Mouse (Mus musculus): ENCODE results near the gene Osbpl9. TPM values are rescaled to one million over a fixed set of nuclear protein-coding genes. Genes with fewer than 3 reads are reported as not detected.

Gene Osbpl9
- polyA plus RNA-seq, 1 experiment from 2014 or later, result 44.4 TPM

GRCm38 (mm10) chr4:109156481-109157261, 45.4 kb downstream of the Osbpl9 start:
- H3K36me3 ChIP-seq, result 0 out of 2 replicates have a peak, but pooled peaks cover 3% of the 10 kb centered on the region
- peak overlapping the region; percentile 71 for H3K9ac ChIP-seq
- H3K27ac ChIP-seq (replicated peaks), result no peak overlapping the region; the same call in 1 of the 2 replicates
- no peaks in the 10 kb centered on the region for H3K9me3 ChIP-seq
- H3K4me2 ChIP-seq, result peak overlapping the region; percentile 75
- H3K4me3 ChIP-seq, result peak overlapping the region; percentile 43
- 28% methylated on average over 24 of the region's 24 CpGs for WGBS
- H3K4me1 ChIP-seq, result peaks cover 26% of the 10 kb centered on the region
- ATAC-seq (ENCODE audit: extremely low read depth, insufficient number of reproducible peaks, low FRiP score, low TSS enrichment), result no peak
- no peaks in the 10 kb centered on the region for H3K27me3 ChIP-seq (replicated peaks)

GRCm38 (mm10) chr4:109156073-109156472, 46.0 kb downstream of the Osbpl9 start:
- H3K4me2 ChIP-seq, result peak overlapping the region; percentile 75
- no peaks in the 10 kb centered on the region for H3K9me3 ChIP-seq
- H3K9ac ChIP-seq, result 0 out of 2 replicates have a peak overlapping the region, but pooled peaks have one; percentile 71
- 0 out of 2 replicates have a peak, but pooled peaks cover 3% of the 10 kb centered on the region for H3K36me3 ChIP-seq
- peaks cover 27% of the 10 kb centered on the region for H3K4me1 ChIP-seq
- ATAC-seq (ENCODE audit: extremely low read depth, insufficient number of reproducible peaks, low FRiP score, low TSS enrichment), result no peak
- 72% methylated on average over 6 of the region's 6 CpGs for WGBS
- peak overlapping the region; percentile 43 for H3K4me3 ChIP-seq
- H3K27ac ChIP-seq (replicated peaks), result no peak overlapping the region
- no peaks in the 10 kb centered on the region for H3K27me3 ChIP-seq (replicated peaks)

- peaks cover 26% of the 10 kb centered on the region for H3K4me1 ChIP-seq
- no peak for ATAC-seq (ENCODE audit: extremely low read depth, insufficient number of reproducible peaks, low FRiP score, low TSS enrichment)
- H3K4me3 ChIP-seq, result no peak overlapping the region
- H3K9me3 ChIP-seq, result no peaks in the 10 kb centered on the region
- no peak overlapping the region for H3K27ac ChIP-seq (replicated peaks)
- no peak overlapping the region for H3K9ac ChIP-seq
- H3K36me3 ChIP-seq, result no peaks in the 10 kb centered on the region
- no peaks in the 10 kb centered on the region for H3K27me3 ChIP-seq (replicated peaks)
- no peak overlapping the region for H3K4me2 ChIP-seq
- WGBS, result 55% methylated on average over 2 of the region's 2 CpGs
These were observed 51.9 kb downstream of the Osbpl9 start for GRCm38 (mm10) chr4:109150214-109150613.

GRCm38 (mm10) chr4:109149411-109149810, 52.7 kb downstream of the Osbpl9 start:
- no peaks in the 10 kb centered on the region for H3K9me3 ChIP-seq
- H3K9ac ChIP-seq, result no peak overlapping the region
- no peaks in the 10 kb centered on the region for H3K27me3 ChIP-seq (replicated peaks)
- no peak overlapping the region for H3K27ac ChIP-seq (replicated peaks)
- H3K4me3 ChIP-seq, result no peak overlapping the region
- no peaks in the 10 kb centered on the region for H3K36me3 ChIP-seq
- 68% methylated on average over 2 of the region's 2 CpGs for WGBS
- ATAC-seq (ENCODE audit: extremely low read depth, insufficient number of reproducible peaks, low FRiP score, low TSS enrichment), result no peak
- H3K4me1 ChIP-seq, result peaks cover 28% of the 10 kb centered on the region
- H3K4me2 ChIP-seq, result no peak overlapping the region

- WGBS, result 33% methylated on average over 11 of the region's 11 CpGs
- no peak for ATAC-seq (ENCODE audit: extremely low read depth, insufficient number of reproducible peaks, low FRiP score, low TSS enrichment)
- no peak overlapping the region for H3K9ac ChIP-seq
- H3K4me2 ChIP-seq, result peak overlapping the region; percentile 60
- H3K27ac ChIP-seq (replicated peaks), result peak overlapping the region; percentile 87
- no peaks in the 10 kb centered on the region for H3K36me3 ChIP-seq
- peaks cover 37% of the 10 kb centered on the region for H3K4me1 ChIP-seq
- H3K9me3 ChIP-seq, result no peaks in the 10 kb centered on the region
- H3K27me3 ChIP-seq (replicated peaks), result no peaks in the 10 kb centered on the region
- peak overlapping the region; percentile 21 for H3K4me3 ChIP-seq
These were observed 54.6 kb downstream of the Osbpl9 start for GRCm38 (mm10) chr4:109147278-109148038.

GRCm38 (mm10) chr4:109143091-109143490, 59.0 kb downstream of the Osbpl9 start:
- ATAC-seq (ENCODE audit: extremely low read depth, insufficient number of reproducible peaks, low FRiP score, low TSS enrichment), result no peak
- Histone ChIP-seq H3K4me3 (no peak overlapping the region), H3K27ac (replicated peaks) (no peak overlapping the region), H3K9me3 (no peaks in the 10 kb centered on the region), H3K4me2 (no peak overlapping the region), H3K27me3 (replicated peaks) (no peaks in the 10 kb centered on the region), H3K36me3 (no peaks in the 10 kb centered on the region), H3K4me1 (peaks cover 28% of the 10 kb centered on the region), H3K9ac (no peak overlapping the region)
- WGBS, result 70% methylated on average over 1 of the region's 1 CpGs

GRCm38 (mm10) chr4:109138551-109138950, 63.5 kb downstream of the Osbpl9 start:
- H3K36me3 ChIP-seq, result no peaks in the 10 kb centered on the region
- no peaks in the 10 kb centered on the region for H3K27me3 ChIP-seq (replicated peaks)
- no peak overlapping the region for H3K4me2 ChIP-seq
- H3K9ac ChIP-seq, result no peak overlapping the region
- H3K4me1 ChIP-seq, result peaks cover 8% of the 10 kb centered on the region
- ATAC-seq (ENCODE audit: extremely low read depth, insufficient number of reproducible peaks, low FRiP score, low TSS enrichment), result no peak
- no peaks in the 10 kb centered on the region for H3K9me3 ChIP-seq
- H3K27ac ChIP-seq (replicated peaks), result no peak overlapping the region
- WGBS, result 32% methylated on average over 4 of the region's 4 CpGs
- H3K4me3 ChIP-seq, result no peak overlapping the region

GRCm38 (mm10) chr4:109136475-109137125, 65.5 kb downstream of the Osbpl9 start:
- Histone ChIP-seq H3K27me3 (replicated peaks) (no peaks in the 10 kb centered on the region), H3K4me2 (no peak overlapping the region), H3K9ac (no peak overlapping the region), H3K36me3 (peaks cover 10% of the 10 kb centered on the region; the same call in 1 of the 2 replicates), H3K9me3 (no peaks in the 10 kb centered on the region), H3K4me1 (peaks cover 4% of the 10 kb centered on the region; the same call in 1 of the 2 replicates), H3K27ac (replicated peaks) (no peak overlapping the region), H3K4me3 (no peak overlapping the region)
- 77% methylated on average over 7 of the region's 7 CpGs for WGBS
- no peak for ATAC-seq (ENCODE audit: extremely low read depth, insufficient number of reproducible peaks, low FRiP score, low TSS enrichment)

- Histone ChIP-seq H3K4me1 (peaks cover 9% of the 10 kb centered on the region), H3K9me3 (no peaks in the 10 kb centered on the region), H3K36me3 (peaks cover 10% of the 10 kb centered on the region; the same call in 1 of the 2 replicates), H3K4me3 (no peak overlapping the region), H3K9ac (no peak overlapping the region), H3K4me2 (no peak overlapping the region), H3K27ac (replicated peaks) (no peak overlapping the region), H3K27me3 (replicated peaks) (no peaks in the 10 kb centered on the region)
- WGBS, result 80% methylated on average over 3 of the region's 3 CpGs
- ATAC-seq (ENCODE audit: extremely low read depth, insufficient number of reproducible peaks, low FRiP score, low TSS enrichment), result no peak
These were observed 67.1 kb downstream of the Osbpl9 start for GRCm38 (mm10) chr4:109134955-109135354.

GRCm38 (mm10) chr4:109131256-109131872, 70.7 kb downstream of the Osbpl9 start:
- H3K9ac ChIP-seq, result no peak overlapping the region
- peaks cover 20% of the 10 kb centered on the region for H3K4me1 ChIP-seq
- no peaks in the 10 kb centered on the region for H3K9me3 ChIP-seq
- H3K36me3 ChIP-seq, result peaks cover 10% of the 10 kb centered on the region; the same call in 1 of the 2 replicates
- no peak overlapping the region for H3K4me2 ChIP-seq
- WGBS, result 70% methylated on average over 10 of the region's 10 CpGs
- H3K4me3 ChIP-seq, result no peak overlapping the region
- H3K27ac ChIP-seq (replicated peaks), result no peak overlapping the region
- ATAC-seq (ENCODE audit: extremely low read depth, insufficient number of reproducible peaks, low FRiP score, low TSS enrichment), result no peak
- no peaks in the 10 kb centered on the region for H3K27me3 ChIP-seq (replicated peaks)

GRCm38 (mm10) chr4:109128971-109129370, 73.1 kb downstream of the Osbpl9 start:
- H3K9ac ChIP-seq, result no peak overlapping the region
- H3K4me1 ChIP-seq, result peaks cover 39% of the 10 kb centered on the region
- H3K4me2 ChIP-seq, result no peak overlapping the region
- no peak overlapping the region for H3K27ac ChIP-seq (replicated peaks)
- ATAC-seq (ENCODE audit: extremely low read depth, insufficient number of reproducible peaks, low FRiP score, low TSS enrichment), result no peak
- no peaks in the 10 kb centered on the region for H3K9me3 ChIP-seq
- no peak overlapping the region for H3K4me3 ChIP-seq
- H3K27me3 ChIP-seq (replicated peaks), result no peaks in the 10 kb centered on the region
- peaks cover 10% of the 10 kb centered on the region; the same call in 1 of the 2 replicates for H3K36me3 ChIP-seq
